Mouse (Mus musculus): ENCODE measurements around the gene Wnt9a. TPM values are rescaled to one million over a fixed set of nuclear protein-coding genes. Genes with fewer than 3 reads are reported as not detected.

Wnt9a gene
- polyA plus RNA-seq, 1 experiment from 2014 or later: 1.6 TPM

- Histone ChIP-seq H3K4me3 (ENCODE audit: low read depth, low read length) (no peak overlapping the region), H3K27ac (replicated peaks; ENCODE audit: low read depth, low read length) (no peak overlapping the region), H3K27me3 (ENCODE audit: control insufficient read depth, insufficient read depth, low read length) (no peaks in the 10 kb centered on the region), H3K36me3 (replicated peaks; ENCODE audit: control insufficient read depth, insufficient read depth, low read depth, low read length) (no peaks in the 10 kb centered on the region), H3K4me2 (ENCODE audit: low read depth, low read length) (no peak overlapping the region), H3K9me3 (replicated peaks; ENCODE audit: control insufficient read depth, low read length) (no peaks in the 10 kb centered on the region), H3K9ac (replicated peaks; ENCODE audit: low read length) (no peak overlapping the region), H3K4me1 (ENCODE audit: control insufficient read depth, insufficient read depth, low read length) (peaks cover 3% of the 10 kb centered on the region; the same call in 1 of the 2 replicates)
- WGBS: 76% methylated on average over 16 of the region's 16 CpGs
- no peak for DNase-seq (ENCODE audit: low spot score)
- no peak for ATAC-seq (replicated peaks; ENCODE audit: insufficient number of reproducible peaks, low FRiP score, low TSS enrichment, low read depth)
These were observed 24.6 kb downstream of the Wnt9a start for GRCm38 (mm10) chr11:59331167-59331869.

- H3K27ac ChIP-seq (replicated peaks; ENCODE audit: low read depth, low read length): no peak overlapping the region
- no peak for DNase-seq (ENCODE audit: low spot score)
- H3K27me3 ChIP-seq (ENCODE audit: control insufficient read depth, insufficient read depth, low read length): no peaks in the 10 kb centered on the region
- ATAC-seq (replicated peaks; ENCODE audit: insufficient number of reproducible peaks, low FRiP score, low TSS enrichment, low read depth): no peak
- 45% methylated on average over 9 of the region's 9 CpGs for WGBS
- no peak overlapping the region for H3K4me2 ChIP-seq (ENCODE audit: low read depth, low read length)
- H3K9ac ChIP-seq (replicated peaks; ENCODE audit: low read length): no peak overlapping the region
- H3K9me3 ChIP-seq (replicated peaks; ENCODE audit: control insufficient read depth, low read length): no peaks in the 10 kb centered on the region
- no peak overlapping the region for H3K4me3 ChIP-seq (ENCODE audit: low read depth, low read length)
- H3K36me3 ChIP-seq (replicated peaks; ENCODE audit: control insufficient read depth, insufficient read depth, low read depth, low read length): no peaks in the 10 kb centered on the region
- peaks cover 3% of the 10 kb centered on the region; the same call in 1 of the 2 replicates for H3K4me1 ChIP-seq (ENCODE audit: control insufficient read depth, insufficient read depth, low read length)
These were observed 26.2 kb downstream of the Wnt9a start for GRCm38 (mm10) chr11:59332938-59333337.

GRCm38 (mm10) chr11:59335150-59335549 is 28.4 kb downstream of the Wnt9a start:
- DNase-seq (ENCODE audit: low spot score) (no peak), ATAC-seq (replicated peaks; ENCODE audit: insufficient number of reproducible peaks, low FRiP score, low TSS enrichment, low read depth) (no peak)
- no peaks in the 10 kb centered on the region for H3K27me3 ChIP-seq (ENCODE audit: control insufficient read depth, insufficient read depth, low read length)
- no peak overlapping the region for H3K27ac ChIP-seq (replicated peaks; ENCODE audit: low read depth, low read length)
- no peak overlapping the region for H3K4me3 ChIP-seq (ENCODE audit: low read depth, low read length)
- H3K9ac ChIP-seq (replicated peaks; ENCODE audit: low read length): no peak overlapping the region
- H3K36me3 ChIP-seq (replicated peaks; ENCODE audit: control insufficient read depth, insufficient read depth, low read depth, low read length): no peaks in the 10 kb centered on the region
- H3K9me3 ChIP-seq (replicated peaks; ENCODE audit: control insufficient read depth, low read length): no peaks in the 10 kb centered on the region
- H3K4me2 ChIP-seq (ENCODE audit: low read depth, low read length): no peak overlapping the region
- WGBS: 75% methylated on average over 4 of the region's 4 CpGs
- H3K4me1 ChIP-seq (ENCODE audit: control insufficient read depth, insufficient read depth, low read length): no peaks in the 10 kb centered on the region; the same call in 1 of the 2 replicates

GRCm38 (mm10) chr11:59335942-59336341 is 29.2 kb downstream of the Wnt9a start:
- no peak overlapping the region for H3K27ac ChIP-seq (replicated peaks; ENCODE audit: low read depth, low read length)
- no peak overlapping the region for H3K4me3 ChIP-seq (ENCODE audit: low read depth, low read length)
- no peak for ATAC-seq (replicated peaks; ENCODE audit: insufficient number of reproducible peaks, low FRiP score, low TSS enrichment, low read depth)
- H3K4me2 ChIP-seq (ENCODE audit: low read depth, low read length): no peak overlapping the region
- H3K9me3 ChIP-seq (replicated peaks; ENCODE audit: control insufficient read depth, low read length): no peaks in the 10 kb centered on the region
- DNase-seq (ENCODE audit: low spot score): no peak
- H3K9ac ChIP-seq (replicated peaks; ENCODE audit: low read length): no peak overlapping the region
- no peaks in the 10 kb centered on the region for H3K36me3 ChIP-seq (replicated peaks; ENCODE audit: control insufficient read depth, insufficient read depth, low read depth, low read length)
- H3K4me1 ChIP-seq (ENCODE audit: control insufficient read depth, insufficient read depth, low read length): no peaks in the 10 kb centered on the region
- no peaks in the 10 kb centered on the region for H3K27me3 ChIP-seq (ENCODE audit: control insufficient read depth, insufficient read depth, low read length)
- WGBS: 47% methylated on average over 2 of the region's 2 CpGs

GRCm38 (mm10) chr11:59336381-59336780 is 29.7 kb downstream of the Wnt9a start:
- Histone ChIP-seq H3K4me2 (ENCODE audit: low read depth, low read length) (no peak overlapping the region), H3K4me1 (ENCODE audit: control insufficient read depth, insufficient read depth, low read length) (no peaks in the 10 kb centered on the region), H3K9me3 (replicated peaks; ENCODE audit: control insufficient read depth, low read length) (no peaks in the 10 kb centered on the region), H3K27ac (replicated peaks; ENCODE audit: low read depth, low read length) (no peak overlapping the region), H3K36me3 (replicated peaks; ENCODE audit: control insufficient read depth, insufficient read depth, low read depth, low read length) (no peaks in the 10 kb centered on the region), H3K27me3 (ENCODE audit: control insufficient read depth, insufficient read depth, low read length) (no peaks in the 10 kb centered on the region), H3K4me3 (ENCODE audit: low read depth, low read length) (no peak overlapping the region), H3K9ac (replicated peaks; ENCODE audit: low read length) (no peak overlapping the region)
- DNase-seq (ENCODE audit: low spot score) (peak; percentile 39), ATAC-seq (replicated peaks; ENCODE audit: insufficient number of reproducible peaks, low FRiP score, low TSS enrichment, low read depth) (no peak)
- 13% methylated on average over 1 of the region's 1 CpGs for WGBS

- Histone ChIP-seq H3K36me3 (replicated peaks; ENCODE audit: control insufficient read depth, insufficient read depth, low read depth, low read length) (no peaks in the 10 kb centered on the region), H3K9ac (replicated peaks; ENCODE audit: low read length) (no peak overlapping the region), H3K9me3 (replicated peaks; ENCODE audit: control insufficient read depth, low read length) (no peaks in the 10 kb centered on the region), H3K27me3 (ENCODE audit: control insufficient read depth, insufficient read depth, low read length) (no peaks in the 10 kb centered on the region), H3K4me3 (ENCODE audit: low read depth, low read length) (no peak overlapping the region), H3K4me1 (ENCODE audit: control insufficient read depth, insufficient read depth, low read length) (no peaks in the 10 kb centered on the region), H3K4me2 (ENCODE audit: low read depth, low read length) (no peak overlapping the region), H3K27ac (replicated peaks; ENCODE audit: low read depth, low read length) (no peak overlapping the region)
- ATAC-seq (replicated peaks; ENCODE audit: insufficient number of reproducible peaks, low FRiP score, low TSS enrichment, low read depth) (no peak), DNase-seq (ENCODE audit: low spot score) (no peak)
- WGBS: 79% methylated on average over 13 of the region's 13 CpGs
These were observed 31.4 kb downstream of the Wnt9a start for GRCm38 (mm10) chr11:59337955-59338735.

- no peaks in the 10 kb centered on the region for H3K4me1 ChIP-seq (ENCODE audit: control insufficient read depth, insufficient read depth, low read length)
- H3K9ac ChIP-seq (replicated peaks; ENCODE audit: low read length): no peak overlapping the region
- H3K27ac ChIP-seq (replicated peaks; ENCODE audit: low read depth, low read length): no peak overlapping the region
- ATAC-seq (replicated peaks; ENCODE audit: insufficient number of reproducible peaks, low FRiP score, low TSS enrichment, low read depth): no peak
- H3K4me2 ChIP-seq (ENCODE audit: low read depth, low read length): no peak overlapping the region
- no peak overlapping the region for H3K4me3 ChIP-seq (ENCODE audit: low read depth, low read length)
- no peak for DNase-seq (ENCODE audit: low spot score)
- no peaks in the 10 kb centered on the region for H3K9me3 ChIP-seq (replicated peaks; ENCODE audit: control insufficient read depth, low read length)
- no peaks in the 10 kb centered on the region for H3K36me3 ChIP-seq (replicated peaks; ENCODE audit: control insufficient read depth, insufficient read depth, low read depth, low read length)
- H3K27me3 ChIP-seq (ENCODE audit: control insufficient read depth, insufficient read depth, low read length): no peaks in the 10 kb centered on the region
- WGBS: 87% methylated on average over 2 of the region's 2 CpGs
These were observed 32.0 kb downstream of the Wnt9a start for GRCm38 (mm10) chr11:59338736-59339120.

GRCm38 (mm10) chr11:59342956-59343355 is 36.2 kb downstream of the Wnt9a start:
- DNase-seq (ENCODE audit: low spot score): no peak
- Histone ChIP-seq H3K9me3 (replicated peaks; ENCODE audit: control insufficient read depth, low read length) (no peaks in the 10 kb centered on the region), H3K9ac (replicated peaks; ENCODE audit: low read length) (no peak overlapping the region), H3K36me3 (replicated peaks; ENCODE audit: control insufficient read depth, insufficient read depth, low read depth, low read length) (no peaks in the 10 kb centered on the region), H3K4me3 (ENCODE audit: low read depth, low read length) (no peak overlapping the region), H3K4me1 (ENCODE audit: control insufficient read depth, insufficient read depth, low read length) (no peaks in the 10 kb centered on the region), H3K27ac (replicated peaks; ENCODE audit: low read depth, low read length) (no peak overlapping the region), H3K4me2 (ENCODE audit: low read depth, low read length) (no peak overlapping the region), H3K27me3 (ENCODE audit: control insufficient read depth, insufficient read depth, low read length) (no peaks in the 10 kb centered on the region)
- 80% methylated on average over 5 of the region's 5 CpGs for WGBS
- no peak for ATAC-seq (replicated peaks; ENCODE audit: insufficient number of reproducible peaks, low FRiP score, low TSS enrichment, low read depth)

All from embryonic facial prominence, embryonic 11.5 days (tissue).